Mouse (Mus musculus): Measurements from ENCODE around the gene Relb. TPM values are rescaled to one million over a fixed set of nuclear protein-coding genes. Genes with fewer than 3 reads are reported as not detected.

Relb gene
- polyA plus RNA-seq, 1 experiment from 2014 or later, result 7.3 TPM

DNA sequence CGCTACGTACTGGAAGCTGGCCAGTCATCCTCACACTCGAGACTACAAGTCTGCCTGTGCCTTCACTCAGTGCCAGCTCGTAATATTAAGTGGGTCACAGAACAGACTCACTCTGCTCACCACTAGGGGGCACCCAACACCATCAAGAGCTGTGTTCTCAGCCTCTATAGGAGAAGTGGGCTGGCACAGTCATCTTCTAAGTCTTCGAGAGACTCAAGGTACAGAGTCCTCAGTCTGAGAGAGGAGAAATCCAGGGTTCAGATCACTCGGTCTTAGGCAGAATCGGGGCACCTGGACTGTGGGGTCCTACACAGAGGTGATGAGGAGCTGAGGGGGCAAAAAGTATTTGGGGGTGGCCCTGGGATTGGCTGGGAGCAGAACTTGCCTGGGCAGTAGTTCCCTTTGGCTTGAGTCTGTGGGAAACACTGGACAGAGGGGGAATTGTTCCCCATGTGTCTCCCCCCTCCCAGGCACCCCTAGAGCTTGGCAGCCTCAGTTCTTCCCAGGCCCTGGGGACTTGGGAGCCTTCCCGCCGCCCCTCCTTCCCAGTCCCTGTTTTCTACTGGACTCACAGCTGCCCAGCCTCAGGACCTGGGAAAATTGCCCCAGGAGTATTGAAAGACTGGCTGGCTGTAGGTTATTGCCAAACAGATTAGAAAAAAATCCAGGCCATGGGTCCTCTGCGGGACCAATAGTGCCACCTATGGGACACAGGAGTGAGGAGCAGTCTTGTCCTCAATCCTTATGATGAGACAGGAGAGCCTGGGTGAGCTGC lies 39.9 kb upstream of the Relb start:
- Histone ChIP-seq H3K27ac (ENCODE audit: low read depth) (peak overlapping the region; percentile 42; the same call in 1 of the 2 replicates), H3K4me1 (ENCODE audit: insufficient read depth) (0 out of 2 replicates have a peak, but pooled peaks cover 4% of the 10 kb centered on the region), H3K27me3 (ENCODE audit: insufficient read depth, low read length) (no peaks in the 10 kb centered on the region), H3K4me3 (ENCODE audit: low read depth, low read length) (no peak overlapping the region), H3K36me3 (ENCODE audit: insufficient read depth) (no peaks in the 10 kb centered on the region), H3K9me3 (ENCODE audit: low read depth, low read length) (no peaks in the 10 kb centered on the region), H3K9ac (peak overlapping the region; percentile 37; the same call in 1 of the 2 replicates), H3K4me2 (peak overlapping the region; percentile 46)
- 6% methylated on average over 10 of the region's 10 CpGs for WGBS
- DNase-seq, result peak; percentile 98
- ATAC-seq (ENCODE audit: insufficient read depth), result peak; percentile 82
- peak; percentile 98 for TF ChIP-seq CTCF (IDR thresholded peaks at IDR 0.05; ENCODE audit: low read depth)

DNA sequence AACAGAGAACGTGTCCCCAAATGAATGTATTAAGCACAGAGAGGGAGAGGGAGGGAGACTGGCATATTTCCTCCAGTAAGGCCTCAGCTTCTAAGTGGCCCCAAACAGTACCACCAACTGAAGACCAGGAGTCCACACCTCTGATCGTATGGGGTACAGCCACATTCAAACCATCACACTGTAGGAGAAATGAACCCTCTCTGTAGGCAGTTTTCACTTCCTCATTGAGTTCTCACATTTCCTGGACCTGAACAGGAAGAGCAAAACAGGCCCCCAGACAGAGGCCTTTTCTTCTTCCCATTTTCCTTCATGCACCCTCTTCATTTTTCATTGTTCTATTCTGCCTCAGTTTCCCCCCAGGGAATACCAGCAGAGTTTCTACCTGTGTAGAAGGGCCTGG lies 38.2 kb upstream of the Relb start:
- WGBS, result 78% methylated on average over 2 of the region's 2 CpGs

DNA sequence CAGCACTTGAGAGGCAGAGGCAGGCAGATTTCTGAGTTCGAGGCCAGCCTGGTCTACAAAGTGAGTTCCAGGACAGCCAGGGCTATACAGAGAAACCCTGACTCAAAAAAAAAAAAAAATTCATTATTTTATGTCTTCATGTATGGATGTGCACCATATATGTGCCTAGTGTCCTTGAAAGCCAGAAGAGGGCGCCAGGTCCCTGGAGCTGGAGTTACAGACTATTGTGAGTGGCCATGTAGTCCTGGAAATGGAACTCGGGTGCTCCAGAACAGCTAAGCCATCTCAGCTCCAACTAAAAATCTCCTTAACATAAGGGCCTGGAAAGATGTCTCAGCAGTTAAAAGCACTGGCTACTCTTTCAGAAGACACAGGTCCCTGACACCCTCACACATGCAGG lies 37.5 kb upstream of the Relb start:
- no peak overlapping the region; the same call in 1 of the 2 replicates for H3K4me2 ChIP-seq
- H3K36me3 ChIP-seq (ENCODE audit: insufficient read depth), result peaks cover 13% of the 10 kb centered on the region
- no peak overlapping the region for H3K9ac ChIP-seq
- H3K27ac ChIP-seq (ENCODE audit: low read depth), result no peak overlapping the region
- TF ChIP-seq CTCF (IDR thresholded peaks at IDR 0.05; ENCODE audit: low read depth), result peak; percentile 25
- ATAC-seq (ENCODE audit: insufficient read depth), result no peak
- no peak overlapping the region for H3K4me3 ChIP-seq (ENCODE audit: low read depth, low read length)
- peak; percentile 13 for DNase-seq
- H3K9me3 ChIP-seq (ENCODE audit: low read depth, low read length), result no peaks in the 10 kb centered on the region
- peaks cover 12% of the 10 kb centered on the region; the same call in 1 of the 2 replicates for H3K4me1 ChIP-seq (ENCODE audit: insufficient read depth)
- H3K27me3 ChIP-seq (ENCODE audit: insufficient read depth, low read length), result no peaks in the 10 kb centered on the region
- WGBS, result 54% methylated on average over 3 of the region's 3 CpGs

More for the DNA sequence above, 38.2 kb upstream of the Relb start:
- no peak overlapping the region for H3K27ac ChIP-seq (ENCODE audit: low read depth)
- H3K9me3 ChIP-seq (ENCODE audit: low read depth, low read length), result no peaks in the 10 kb centered on the region
- H3K4me1 ChIP-seq (ENCODE audit: insufficient read depth), result peaks cover 12% of the 10 kb centered on the region; the same call in 1 of the 2 replicates
- no peak for DNase-seq
- no peak for TF ChIP-seq CTCF (IDR thresholded peaks at IDR 0.05; ENCODE audit: low read depth)
- ATAC-seq (ENCODE audit: insufficient read depth), result no peak
- H3K36me3 ChIP-seq (ENCODE audit: insufficient read depth), result peaks cover 6% of the 10 kb centered on the region; the same call in 1 of the 2 replicates
- no peak overlapping the region for H3K4me3 ChIP-seq (ENCODE audit: low read depth, low read length)
- no peak overlapping the region for H3K4me2 ChIP-seq
- H3K27me3 ChIP-seq (ENCODE audit: insufficient read depth, low read length), result no peaks in the 10 kb centered on the region
- H3K9ac ChIP-seq, result no peak overlapping the region

DNA sequence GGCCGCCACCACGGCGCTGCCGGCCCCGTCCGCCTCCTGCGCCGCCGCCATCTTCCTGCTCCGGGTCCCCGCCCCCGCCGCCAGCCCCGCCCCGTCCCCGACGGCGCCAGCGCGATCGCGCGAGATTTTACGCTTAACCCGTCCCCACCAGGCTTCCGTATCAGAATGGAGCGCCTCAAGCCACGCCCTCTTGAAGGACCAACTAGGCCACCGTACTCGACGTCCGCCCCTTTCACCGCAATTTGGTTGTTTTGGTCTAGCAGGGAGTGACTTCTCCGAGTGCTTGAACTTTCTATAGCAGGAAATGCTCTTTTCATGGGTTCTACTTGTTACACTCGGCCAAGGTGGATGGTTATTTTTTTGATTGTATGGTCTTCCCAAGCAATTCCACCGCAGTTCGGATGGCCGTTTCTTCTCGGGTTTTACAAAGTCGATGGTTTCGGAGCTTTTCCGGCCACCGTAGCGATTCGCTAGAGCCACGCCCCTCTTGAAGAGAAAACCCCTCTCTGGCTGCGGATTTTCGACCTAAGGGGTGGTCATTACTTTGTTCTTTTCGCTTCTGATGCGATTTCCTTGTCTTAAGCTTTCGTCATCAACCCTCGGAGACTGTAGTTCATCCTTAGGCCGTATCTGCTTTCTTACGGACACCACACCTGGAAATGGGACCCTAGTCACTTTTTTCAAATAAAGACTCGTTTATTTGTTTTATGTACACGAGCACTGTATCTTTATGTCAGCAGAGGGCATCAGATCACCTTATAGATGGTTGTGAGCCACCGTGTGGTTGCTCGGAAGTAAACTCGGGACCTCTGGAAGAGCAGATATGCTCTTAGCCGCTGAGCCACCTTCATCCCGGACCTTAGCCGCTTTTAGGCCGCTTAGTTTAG lies 36.0 kb upstream of the Relb start, which contains the start of gene Clptm1:
Gene Clptm1, minus strand, starts transcription at position 79 of the 887 bp plus-strand sequence.
- peak; percentile 99 for DNase-seq
- Histone ChIP-seq H3K9ac (peak within 1 kb of the TSS; percentile 97), H3K36me3 (ENCODE audit: insufficient read depth) (peaks cover 27% of the 10 kb centered on the region), H3K4me3 (ENCODE audit: low read depth, low read length) (peak within 1 kb of the TSS; percentile 100), H3K4me2 (peak within 1 kb of the TSS; percentile 95), H3K4me1 (ENCODE audit: insufficient read depth) (peaks cover 12% of the 10 kb centered on the region; the same call in 1 of the 2 replicates), H3K9me3 (ENCODE audit: low read depth, low read length) (no peaks in the 10 kb centered on the region), H3K27me3 (ENCODE audit: insufficient read depth, low read length) (no peaks in the 10 kb centered on the region), H3K27ac (ENCODE audit: low read depth) (peak within 1 kb of the TSS; percentile 98)
- peak; percentile 89 for ATAC-seq (ENCODE audit: insufficient read depth)
- TF ChIP-seq CTCF (IDR thresholded peaks at IDR 0.05; ENCODE audit: low read depth), result peak; percentile 63
- under 1% methylated on average over 63 of the region's 63 CpGs for WGBS

DNA sequence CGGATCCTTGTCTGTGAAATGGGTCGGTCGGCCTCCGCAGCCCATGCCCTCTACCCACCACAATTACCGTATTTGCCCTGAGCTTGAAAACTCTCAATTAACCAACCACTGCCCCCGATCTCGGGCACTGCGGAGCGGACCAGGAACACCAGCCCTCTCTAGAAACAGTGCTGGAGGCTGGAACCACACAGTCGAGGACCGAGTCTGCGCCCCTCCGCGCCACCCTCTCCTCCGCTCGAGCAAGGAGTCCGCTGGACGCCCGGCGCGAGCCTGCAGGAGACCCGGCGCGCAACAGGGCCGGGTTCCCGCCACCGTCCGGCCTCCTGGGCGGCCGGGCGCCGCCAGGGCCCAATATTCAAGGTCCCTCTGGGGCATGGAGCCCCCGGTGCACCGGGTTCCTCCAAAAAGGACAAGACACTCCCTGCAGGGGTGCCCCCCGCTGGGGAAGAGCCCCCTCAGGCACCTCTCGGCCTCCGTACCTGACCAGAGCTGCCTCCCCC lies 35.3 kb upstream of the Relb start:
- no peak for DNase-seq
- peak overlapping the region; percentile 61 for H3K27ac ChIP-seq (ENCODE audit: low read depth)

DNA sequence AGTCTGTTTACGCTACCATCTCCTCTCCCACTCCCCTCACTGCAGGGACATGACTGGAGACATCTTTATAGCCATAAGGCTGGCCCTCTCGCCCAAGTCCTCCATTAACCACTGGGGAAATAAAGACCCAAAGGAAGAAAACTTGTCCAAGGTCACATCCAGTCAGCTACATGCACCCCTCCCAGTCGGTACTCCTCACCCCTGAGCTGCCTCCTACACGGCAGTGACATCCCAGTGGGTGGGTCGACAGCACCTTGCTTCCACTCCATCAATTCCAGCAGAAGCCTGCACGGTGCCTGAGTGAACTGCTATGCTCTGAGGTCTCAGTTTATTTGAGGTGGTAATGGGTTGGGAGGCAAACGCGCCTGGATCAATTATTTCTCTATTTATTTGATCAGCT lies 34.7 kb upstream of the Relb start:
- no peak for DNase-seq
- H3K27me3 ChIP-seq (ENCODE audit: insufficient read depth, low read length), result no peaks in the 10 kb centered on the region
- H3K9ac ChIP-seq, result peak overlapping the region; percentile 97
- 10% methylated on average over 8 of the region's 8 CpGs for WGBS
- peak overlapping the region; percentile 95 for H3K4me2 ChIP-seq
- no peak overlapping the region for H3K27ac ChIP-seq (ENCODE audit: low read depth)
- H3K9me3 ChIP-seq (ENCODE audit: low read depth, low read length), result no peaks in the 10 kb centered on the region
- TF ChIP-seq CTCF (IDR thresholded peaks at IDR 0.05; ENCODE audit: low read depth), result no peak
- no peak for ATAC-seq (ENCODE audit: insufficient read depth)
- peaks cover 9% of the 10 kb centered on the region; the same call in 1 of the 2 replicates for H3K4me1 ChIP-seq (ENCODE audit: insufficient read depth)
- H3K36me3 ChIP-seq (ENCODE audit: insufficient read depth), result peaks cover 38% of the 10 kb centered on the region
- peak overlapping the region; percentile 100 for H3K4me3 ChIP-seq (ENCODE audit: low read depth, low read length)

More for the DNA sequence above, 35.3 kb upstream of the Relb start:
- H3K9me3 ChIP-seq (ENCODE audit: low read depth, low read length), result no peaks in the 10 kb centered on the region
- peak overlapping the region; percentile 95 for H3K4me2 ChIP-seq
- TF ChIP-seq CTCF (IDR thresholded peaks at IDR 0.05; ENCODE audit: low read depth), result no peak
- H3K4me1 ChIP-seq (ENCODE audit: insufficient read depth), result peaks cover 12% of the 10 kb centered on the region; the same call in 1 of the 2 replicates
- H3K27me3 ChIP-seq (ENCODE audit: insufficient read depth, low read length), result no peaks in the 10 kb centered on the region
- peaks cover 34% of the 10 kb centered on the region for H3K36me3 ChIP-seq (ENCODE audit: insufficient read depth)
- ATAC-seq (ENCODE audit: insufficient read depth), result peak; percentile 45
- peak overlapping the region; percentile 100 for H3K4me3 ChIP-seq (ENCODE audit: low read depth, low read length)
- peak overlapping the region; percentile 97 for H3K9ac ChIP-seq
- under 1% methylated on average over 37 of the region's 37 CpGs for WGBS
